Mouse (Mus musculus): ENCODE results near the gene Frmd4b. TPM values are rescaled to one million over a fixed set of nuclear protein-coding genes. Genes with fewer than 3 reads are reported as not detected.

Gene Frmd4b
- total RNA-seq, 1 experiment = 2.1 TPM

GRCm38 (mm10) chr6:97576565-97577346 is 40.6 kb downstream of the Frmd4b start:
- TF ChIP-seq ZNF384 (IDR thresholded peaks at IDR 0.05; ENCODE audit: low read depth, low read length) (no peak), MAFK (IDR thresholded peaks at IDR 0.05; ENCODE audit: insufficient read depth, low read depth, low read length) (no peak), CHD2 (IDR thresholded peaks at IDR 0.05; ENCODE audit: low read depth, low read length) (no peak)
- DNase-seq (ENCODE audit: low read depth, low spot score) = peak; percentile 19

DNA sequence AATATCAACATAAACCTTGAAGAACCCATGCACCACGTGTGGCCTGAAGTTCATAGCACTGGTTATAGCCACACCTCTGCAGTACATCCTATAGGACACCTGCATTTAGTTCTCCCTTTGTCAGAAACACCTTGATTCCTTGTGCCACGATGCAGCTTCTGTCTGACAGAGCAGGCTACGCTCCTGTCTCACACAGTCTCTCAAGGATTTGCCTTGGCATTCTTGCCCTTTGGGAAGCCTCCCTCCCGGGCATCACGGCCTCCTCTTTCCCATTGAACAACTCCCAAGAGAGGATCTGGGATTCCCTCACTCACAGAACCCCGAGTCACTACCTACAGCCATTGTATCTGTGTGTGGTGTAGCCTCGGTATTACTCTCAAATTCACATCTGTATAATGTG is 41.2 kb downstream of the Frmd4b start:
- Histone ChIP-seq H3K36me3 (ENCODE audit: control insufficient read depth, insufficient read depth, low read length, poor library complexity, severe bottlenecking) (no peaks in the 10 kb centered on the region), H3K9me3 (ENCODE audit: control insufficient read depth, insufficient read depth, low read depth, low read length) (no peaks in the 10 kb centered on the region), H3K27ac (ENCODE audit: insufficient read depth, low read depth, low read length, poor library complexity, severe bottlenecking) (no peak overlapping the region), H3K9ac (ENCODE audit: insufficient read depth, low read depth, low read length, poor library complexity, severe bottlenecking) (no peak overlapping the region), H3K4me1 (ENCODE audit: control insufficient read depth in 2 of 2, insufficient read depth in 2 of 2, low read length in 2 of 2, poor library complexity in 1 of 2) (no peaks in the 10 kb centered on the region), H3K4me3 (ENCODE audit: insufficient read depth in 1 of 2, low read depth in 1 of 2, low read length in 2 of 2, poor library complexity in 1 of 2, severe bottlenecking in 1 of 2) (no peak overlapping the region)
- in situ Hi-C loops (cut with MboI; ENCODE audit: low sequenced_read_pairs in 2 of 2, unreplicated experiment in 2 of 2) = no loop called here
- no peak for DNase-seq (ENCODE audit: low read depth, low spot score)
- TF ChIP-seq ZC3H11A (IDR thresholded peaks at IDR 0.05; ENCODE audit: borderline replicate concordance, low read depth, low read length) = no peak
- no peak for TF ChIP-seq HCFC1 (IDR thresholded peaks at IDR 0.05; ENCODE audit: borderline replicate concordance, insufficient read depth, low read length)
- TF ChIP-seq CHD2 (IDR thresholded peaks at IDR 0.05; ENCODE audit: low read depth, low read length) = no peak

More at GRCm38 (mm10) chr6:97576565-97577346, 40.6 kb downstream of the Frmd4b start:
- no peaks in the 10 kb centered on the region for H3K36me3 ChIP-seq (ENCODE audit: control insufficient read depth, insufficient read depth, low read length, poor library complexity, severe bottlenecking)
- no peak overlapping the region for H3K9ac ChIP-seq (ENCODE audit: insufficient read depth, low read depth, low read length, poor library complexity, severe bottlenecking)
- no peak overlapping the region for H3K4me3 ChIP-seq (ENCODE audit: insufficient read depth in 1 of 2, low read depth in 1 of 2, low read length in 2 of 2, poor library complexity in 1 of 2, severe bottlenecking in 1 of 2)
- H3K4me1 ChIP-seq (ENCODE audit: control insufficient read depth in 2 of 2, insufficient read depth in 2 of 2, low read length in 2 of 2, poor library complexity in 1 of 2) = peaks cover 0 to 2% of the 10 kb centered on the region in 2 experiments; a peak in 1 of 4 replicates
- H3K27ac ChIP-seq (ENCODE audit: insufficient read depth, low read depth, low read length, poor library complexity, severe bottlenecking) = no peak overlapping the region
- H3K9me3 ChIP-seq (ENCODE audit: control insufficient read depth, insufficient read depth, low read depth, low read length) = no peaks in the 10 kb centered on the region
- in situ Hi-C loops (cut with MboI; ENCODE audit: low sequenced_read_pairs in 2 of 2, unreplicated experiment in 2 of 2) = no loop called here

DNA sequence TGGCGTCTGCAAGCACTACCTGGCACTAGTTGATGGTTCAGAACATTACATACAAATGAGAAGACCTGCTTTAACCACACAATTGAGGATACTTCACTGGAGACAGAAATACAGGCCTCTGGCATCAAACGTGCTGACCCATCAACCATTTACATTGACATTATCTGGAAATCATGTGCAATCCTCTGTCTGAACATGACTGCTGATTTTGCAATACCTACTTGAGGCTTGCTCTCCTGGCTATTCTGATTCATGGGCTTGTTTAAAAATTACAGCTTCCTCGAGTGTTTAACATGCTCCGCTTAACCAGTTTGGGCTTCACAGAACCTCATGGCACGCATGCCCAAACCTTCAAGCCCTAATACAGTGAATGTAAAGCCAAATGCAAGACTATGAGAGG is 42.4 kb downstream of the Frmd4b start:
- H3K9ac ChIP-seq (ENCODE audit: insufficient read depth, low read depth, low read length, poor library complexity, severe bottlenecking) = no peak overlapping the region
- no peaks in the 10 kb centered on the region for H3K36me3 ChIP-seq (ENCODE audit: control insufficient read depth, insufficient read depth, low read length, poor library complexity, severe bottlenecking)
- TF ChIP-seq ZC3H11A (IDR thresholded peaks at IDR 0.05; ENCODE audit: borderline replicate concordance, low read depth, low read length) (no peak), CHD2 (IDR thresholded peaks at IDR 0.05; ENCODE audit: low read depth, low read length) (no peak), HCFC1 (IDR thresholded peaks at IDR 0.05; ENCODE audit: borderline replicate concordance, insufficient read depth, low read length) (no peak), MAFK (IDR thresholded peaks at IDR 0.05; ENCODE audit: insufficient read depth, low read depth, low read length) (no peak), ZNF384 (IDR thresholded peaks at IDR 0.05; ENCODE audit: low read depth, low read length) (no peak)
- H3K4me1 ChIP-seq (ENCODE audit: control insufficient read depth in 2 of 2, insufficient read depth in 2 of 2, low read length in 2 of 2, poor library complexity in 1 of 2) = no peaks in the 10 kb centered on the region
- in situ Hi-C loops (cut with MboI; ENCODE audit: low sequenced_read_pairs in 2 of 2, unreplicated experiment in 2 of 2) = no loop called here
- no peak overlapping the region for H3K4me3 ChIP-seq (ENCODE audit: insufficient read depth in 1 of 2, low read depth in 1 of 2, low read length in 2 of 2, poor library complexity in 1 of 2, severe bottlenecking in 1 of 2)
- DNase-seq (ENCODE audit: low read depth, low spot score) = no peak
- no peak overlapping the region for H3K27ac ChIP-seq (ENCODE audit: insufficient read depth, low read depth, low read length, poor library complexity, severe bottlenecking)
- H3K9me3 ChIP-seq (ENCODE audit: control insufficient read depth, insufficient read depth, low read depth, low read length) = no peaks in the 10 kb centered on the region

GRCm38 (mm10) chr6:97572226-97572625 is 45.1 kb downstream of the Frmd4b start:
- in situ Hi-C loops (cut with MboI; ENCODE audit: low sequenced_read_pairs in 2 of 2, unreplicated experiment in 2 of 2) = no loop called here
- Histone ChIP-seq H3K9ac (ENCODE audit: insufficient read depth, low read depth, low read length, poor library complexity, severe bottlenecking) (no peak overlapping the region), H3K27ac (ENCODE audit: insufficient read depth, low read depth, low read length, poor library complexity, severe bottlenecking) (no peak overlapping the region), H3K9me3 (ENCODE audit: control insufficient read depth, insufficient read depth, low read depth, low read length) (no peaks in the 10 kb centered on the region), H3K4me1 (ENCODE audit: control insufficient read depth in 2 of 2, insufficient read depth in 2 of 2, low read length in 2 of 2, poor library complexity in 1 of 2) (no peaks in the 10 kb centered on the region), H3K36me3 (ENCODE audit: control insufficient read depth, insufficient read depth, low read length, poor library complexity, severe bottlenecking) (no peaks in the 10 kb centered on the region), H3K4me3 (ENCODE audit: insufficient read depth in 1 of 2, low read depth in 1 of 2, low read length in 2 of 2, poor library complexity in 1 of 2, severe bottlenecking in 1 of 2) (no peak overlapping the region)
- TF ChIP-seq CHD2 (IDR thresholded peaks at IDR 0.05; ENCODE audit: low read depth, low read length) (no peak), ZNF384 (IDR thresholded peaks at IDR 0.05; ENCODE audit: low read depth, low read length) (no peak), ZC3H11A (IDR thresholded peaks at IDR 0.05; ENCODE audit: borderline replicate concordance, low read depth, low read length) (no peak), MAFK (IDR thresholded peaks at IDR 0.05; ENCODE audit: insufficient read depth, low read depth, low read length) (no peak), HCFC1 (IDR thresholded peaks at IDR 0.05; ENCODE audit: borderline replicate concordance, insufficient read depth, low read length) (no peak)
- no peak for DNase-seq (ENCODE audit: low read depth, low spot score)

GRCm38 (mm10) chr6:97568538-97568937 is 48.8 kb downstream of the Frmd4b start:
- Histone ChIP-seq H3K4me3 (ENCODE audit: insufficient read depth in 1 of 2, low read depth in 1 of 2, low read length in 2 of 2, poor library complexity in 1 of 2, severe bottlenecking in 1 of 2) (no peak overlapping the region), H3K27ac (ENCODE audit: insufficient read depth, low read depth, low read length, poor library complexity, severe bottlenecking) (no peak overlapping the region), H3K9ac (ENCODE audit: insufficient read depth, low read depth, low read length, poor library complexity, severe bottlenecking) (no peak overlapping the region), H3K9me3 (ENCODE audit: control insufficient read depth, insufficient read depth, low read depth, low read length) (no peaks in the 10 kb centered on the region), H3K36me3 (ENCODE audit: control insufficient read depth, insufficient read depth, low read length, poor library complexity, severe bottlenecking) (no peaks in the 10 kb centered on the region), H3K4me1 (ENCODE audit: control insufficient read depth in 2 of 2, insufficient read depth in 2 of 2, low read length in 2 of 2, poor library complexity in 1 of 2) (no peaks in the 10 kb centered on the region)
- DNase-seq (ENCODE audit: low read depth, low spot score) = no peak
- no peak for TF ChIP-seq HCFC1 (IDR thresholded peaks at IDR 0.05; ENCODE audit: borderline replicate concordance, insufficient read depth, low read length)
- in situ Hi-C loops (cut with MboI; ENCODE audit: low sequenced_read_pairs in 2 of 2, unreplicated experiment in 2 of 2) = no loop called here
